Mouse (Mus musculus): ENCODE data around the gene Pla2r1.

GRCm38 (mm10) chr2:60510718-60511117 is 42.4 kb downstream of the Pla2r1 start:
- no peak for TF ChIP-seq CTCF (IDR thresholded peaks at IDR 0.05; ENCODE audit: borderline replicate concordance, extremely low read depth, insufficient read depth, insufficient read length)
- no peak for TF ChIP-seq POLR2A (IDR thresholded peaks at IDR 0.05; ENCODE audit: borderline replicate concordance, extremely low read depth, insufficient read depth, insufficient read length, poor library complexity, severe bottlenecking)
